Mouse (Mus musculus): Measurements from ENCODE around the gene Cd59a. TPM values are rescaled to one million over a fixed set of nuclear protein-coding genes. Genes with fewer than 3 reads are reported as not detected.

The Cd59a gene
- polyA plus RNA-seq, 1 experiment from 2014 or later, result 55.8 TPM

- no peak for ATAC-seq (replicated peaks; ENCODE audit: insufficient number of reproducible peaks, insufficient read depth, low FRiP score, low read depth)
- Histone ChIP-seq H3K9ac (no peak overlapping the region), H3K4me2 (peak overlapping the region; percentile 92), H3K36me3 (no peaks in the 10 kb centered on the region), H3K4me3 (peak overlapping the region; percentile 82; the same call in 1 of the 2 replicates), H3K9me3 (replicated peaks) (no peaks in the 10 kb centered on the region), H3K27ac (no peak overlapping the region), H3K27me3 (peaks cover 3% of the 10 kb centered on the region; the same call in 1 of the 2 replicates), H3K4me1 (replicated peaks) (peaks cover 49% of the 10 kb centered on the region)
- 51% methylated on average over 3 of the region's 3 CpGs for WGBS
Observed at GRCm38 (mm10) chr2:104123540-104123939, 27.9 kb downstream of the Cd59a start.

DNA sequence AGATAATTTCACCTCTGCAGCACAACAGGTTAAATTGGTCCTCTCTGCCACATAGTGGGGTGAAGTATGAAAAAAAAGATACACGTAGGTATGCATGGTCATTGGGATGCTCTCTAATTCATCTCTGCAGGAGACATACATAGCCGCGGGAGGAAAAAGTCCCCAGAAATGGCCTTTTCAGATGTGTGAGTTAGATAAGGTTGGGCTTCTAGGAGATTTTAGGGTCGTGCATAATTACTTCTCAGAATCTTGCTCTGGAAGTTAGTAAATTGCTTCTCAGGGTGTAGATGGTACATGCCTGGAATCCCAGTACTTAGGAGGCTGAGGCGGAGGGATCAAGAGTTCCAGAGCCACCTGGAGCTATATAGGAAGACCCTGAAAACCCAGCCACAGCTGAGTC is 28.5 kb downstream of the Cd59a start:
- WGBS, result 70% methylated on average over 5 of the region's 5 CpGs
- no peak for ATAC-seq (replicated peaks; ENCODE audit: insufficient number of reproducible peaks, insufficient read depth, low FRiP score, low read depth)
- Histone ChIP-seq H3K4me1 (replicated peaks) (peaks cover 44% of the 10 kb centered on the region), H3K9me3 (replicated peaks) (no peaks in the 10 kb centered on the region), H3K27me3 (peaks cover 3% of the 10 kb centered on the region; the same call in 1 of the 2 replicates), H3K9ac (no peak overlapping the region), H3K27ac (no peak overlapping the region), H3K36me3 (no peaks in the 10 kb centered on the region), H3K4me3 (no peak overlapping the region), H3K4me2 (no peak overlapping the region)

DNA sequence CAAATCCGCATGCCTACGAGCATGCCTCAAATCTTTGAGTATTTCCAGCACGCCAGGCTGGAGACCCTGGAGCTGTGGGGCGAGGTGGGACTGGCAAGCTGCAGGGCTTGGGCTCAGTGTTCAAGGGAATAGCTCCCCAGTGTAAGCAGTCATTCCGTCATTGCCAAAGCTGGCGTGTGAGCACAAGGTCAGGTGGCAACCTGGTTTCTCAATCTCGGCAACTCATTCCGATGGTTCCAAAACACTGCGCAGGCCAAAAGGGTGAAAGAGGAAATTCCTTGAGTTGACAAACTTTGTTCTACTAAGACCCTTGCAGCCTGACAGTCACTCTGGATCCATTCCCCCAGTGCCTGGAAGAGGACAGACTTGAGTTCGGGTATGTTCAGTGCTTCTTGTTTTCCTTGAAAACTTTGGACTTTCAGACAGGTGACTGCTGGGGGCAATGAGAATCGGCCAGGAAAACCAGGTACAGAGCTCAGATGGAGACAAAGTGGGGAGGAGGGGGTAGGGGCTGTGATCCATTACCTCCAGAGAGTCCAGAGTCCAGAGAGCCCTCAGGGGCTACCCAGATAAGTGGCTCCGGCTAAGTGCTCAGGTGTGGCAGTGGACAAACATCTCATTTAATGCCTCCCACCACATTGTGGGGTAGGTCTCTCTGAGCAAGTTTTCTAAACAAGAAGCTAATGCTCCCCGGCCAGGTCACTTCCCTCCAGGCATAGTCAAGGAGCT is 33.4 kb downstream of the Cd59a start:
- peaks cover 11% of the 10 kb centered on the region for H3K4me1 ChIP-seq (replicated peaks)
- H3K36me3 ChIP-seq, result no peaks in the 10 kb centered on the region
- H3K4me2 ChIP-seq, result no peak overlapping the region
- H3K4me3 ChIP-seq, result no peak overlapping the region
- H3K27ac ChIP-seq, result no peak overlapping the region
- WGBS, result 84% methylated on average over 13 of the region's 13 CpGs
- H3K9me3 ChIP-seq (replicated peaks), result no peaks in the 10 kb centered on the region
- ATAC-seq (replicated peaks; ENCODE audit: insufficient number of reproducible peaks, insufficient read depth, low FRiP score, low read depth), result no peak
- H3K9ac ChIP-seq, result no peak overlapping the region
- H3K27me3 ChIP-seq, result 0 out of 2 replicates have a peak, but pooled peaks cover 3% of the 10 kb centered on the region

- H3K36me3 ChIP-seq, result no peaks in the 10 kb centered on the region
- H3K9ac ChIP-seq, result no peak overlapping the region
- WGBS, result 33% methylated on average over 6 of the region's 6 CpGs
- H3K27ac ChIP-seq, result no peak overlapping the region
- no peak overlapping the region for H3K4me3 ChIP-seq
- ATAC-seq (replicated peaks; ENCODE audit: insufficient number of reproducible peaks, insufficient read depth, low FRiP score, low read depth), result no peak
- H3K4me2 ChIP-seq, result no peak overlapping the region
- no peaks in the 10 kb centered on the region for H3K9me3 ChIP-seq (replicated peaks)
- H3K4me1 ChIP-seq (replicated peaks), result peaks cover 3% of the 10 kb centered on the region; the same call in 1 of the 2 replicates
- 0 out of 2 replicates have a peak, but pooled peaks cover 3% of the 10 kb centered on the region for H3K27me3 ChIP-seq
Observed at GRCm38 (mm10) chr2:104130165-104130564, 34.6 kb downstream of the Cd59a start.

GRCm38 (mm10) chr2:104130969-104131368 is 35.4 kb downstream of the Cd59a start:
- Histone ChIP-seq H3K27me3 (no peaks in the 10 kb centered on the region), H3K27ac (no peak overlapping the region), H3K4me3 (no peak overlapping the region), H3K9ac (no peak overlapping the region), H3K36me3 (no peaks in the 10 kb centered on the region), H3K9me3 (replicated peaks) (no peaks in the 10 kb centered on the region), H3K4me2 (no peak overlapping the region), H3K4me1 (replicated peaks) (peaks cover 3% of the 10 kb centered on the region; the same call in 1 of the 2 replicates)
- ATAC-seq (replicated peaks; ENCODE audit: insufficient number of reproducible peaks, insufficient read depth, low FRiP score, low read depth), result no peak
- WGBS, result 68% methylated on average over 3 of the region's 3 CpGs

- no peaks in the 10 kb centered on the region for H3K36me3 ChIP-seq
- no peak overlapping the region for H3K27ac ChIP-seq
- H3K4me1 ChIP-seq (replicated peaks), result peaks cover 3% of the 10 kb centered on the region; the same call in 1 of the 2 replicates
- no peaks in the 10 kb centered on the region for H3K9me3 ChIP-seq (replicated peaks)
- no peak overlapping the region for H3K4me3 ChIP-seq
- H3K4me2 ChIP-seq, result no peak overlapping the region
- 64% methylated on average over 7 of the region's 7 CpGs for WGBS
- H3K9ac ChIP-seq, result no peak overlapping the region
- no peak for ATAC-seq (replicated peaks; ENCODE audit: insufficient number of reproducible peaks, insufficient read depth, low FRiP score, low read depth)
- no peaks in the 10 kb centered on the region for H3K27me3 ChIP-seq
Observed at GRCm38 (mm10) chr2:104132266-104132859, 36.8 kb downstream of the Cd59a start.

DNA sequence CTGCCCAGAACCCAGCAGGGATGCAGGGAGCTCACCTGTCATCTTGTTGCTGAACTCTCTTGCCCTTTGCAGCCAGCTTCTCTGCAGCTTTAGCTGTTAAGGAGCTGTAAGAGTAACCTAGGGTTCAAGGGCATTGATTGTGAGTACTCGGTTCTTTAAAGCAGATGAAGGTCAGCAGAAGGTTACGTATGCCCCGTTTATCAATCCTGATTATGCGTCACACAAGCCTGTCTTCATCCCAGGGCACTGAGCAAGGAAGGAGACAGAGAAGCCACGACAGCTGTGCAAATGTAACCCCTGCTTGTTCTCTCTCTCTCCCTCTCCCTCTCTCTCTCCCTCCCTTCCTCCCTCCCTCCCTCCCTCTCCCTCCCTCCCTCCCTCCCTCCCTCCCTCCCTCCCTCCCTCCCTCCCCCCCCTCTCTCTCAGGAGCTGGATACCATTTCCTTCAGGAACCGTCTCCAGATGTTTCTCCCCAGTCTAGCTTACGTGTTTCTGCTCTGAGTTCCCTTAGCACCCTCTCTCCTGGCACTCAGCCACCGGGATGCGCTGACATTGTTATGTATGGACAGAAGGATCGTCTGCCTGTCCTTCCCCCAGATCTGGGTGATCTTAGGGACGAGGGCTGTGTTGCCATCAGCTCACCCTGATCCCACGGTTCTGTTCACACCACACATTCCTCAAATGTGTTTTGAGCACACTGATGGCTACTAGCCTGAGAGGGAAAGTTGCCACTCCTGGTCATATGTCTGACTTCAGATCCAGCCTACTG is 37.6 kb downstream of the Cd59a start:
- H3K4me1 ChIP-seq (replicated peaks), result peaks cover 3% of the 10 kb centered on the region; the same call in 1 of the 2 replicates
- no peak for ATAC-seq (replicated peaks; ENCODE audit: insufficient number of reproducible peaks, insufficient read depth, low FRiP score, low read depth)
- no peak overlapping the region for H3K4me2 ChIP-seq
- 21% methylated on average over 12 of the region's 12 CpGs for WGBS
- H3K4me3 ChIP-seq, result no peak overlapping the region
- H3K27me3 ChIP-seq, result no peaks in the 10 kb centered on the region
- H3K27ac ChIP-seq, result no peak overlapping the region
- no peak overlapping the region for H3K9ac ChIP-seq
- H3K36me3 ChIP-seq, result no peaks in the 10 kb centered on the region
- H3K9me3 ChIP-seq (replicated peaks), result no peaks in the 10 kb centered on the region

DNA sequence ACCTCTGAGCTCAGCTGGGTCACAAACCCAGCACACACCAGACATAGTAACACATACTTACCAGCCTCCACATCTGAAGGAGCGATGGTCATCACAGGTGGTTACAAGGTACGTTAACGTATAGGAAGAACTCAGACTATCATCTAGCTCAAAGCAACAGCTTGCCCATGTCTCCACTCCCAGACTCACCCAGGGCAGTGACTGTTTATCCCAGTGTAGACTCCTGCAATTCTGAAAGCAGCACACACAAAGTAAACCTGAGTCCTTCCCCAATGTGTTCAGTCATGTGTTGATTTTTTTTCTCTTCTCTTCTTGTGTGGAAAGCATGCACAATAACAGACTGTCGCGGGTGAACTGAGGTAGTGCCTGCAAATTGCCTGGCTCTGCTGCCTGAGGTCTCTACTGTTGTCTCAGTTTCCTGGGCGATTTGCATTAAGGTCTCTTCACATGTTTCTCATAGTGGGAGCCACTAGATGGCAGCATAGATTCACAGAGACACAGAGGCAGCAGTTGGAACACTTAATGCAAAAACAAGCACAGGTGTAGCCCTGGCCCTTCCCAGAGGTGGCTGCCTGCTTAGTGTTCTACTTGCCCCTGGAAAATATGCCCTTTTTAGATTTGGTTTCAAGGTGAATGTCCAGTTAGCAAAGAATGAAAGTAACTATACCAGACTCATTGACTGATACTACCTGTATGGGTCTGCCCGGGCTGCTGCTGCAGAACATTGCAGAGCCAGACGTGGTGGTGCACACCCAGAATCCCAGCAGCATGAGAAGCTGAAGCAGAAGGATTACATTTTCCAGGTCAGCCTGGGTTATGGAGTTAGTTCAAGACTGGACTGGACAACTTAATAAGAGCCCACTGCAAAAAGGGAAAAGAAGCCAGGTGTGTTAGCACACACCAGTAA is 38.8 kb downstream of the Cd59a start:
- WGBS, result 46% methylated on average over 8 of the region's 8 CpGs
- H3K36me3 ChIP-seq, result no peaks in the 10 kb centered on the region

DNA sequence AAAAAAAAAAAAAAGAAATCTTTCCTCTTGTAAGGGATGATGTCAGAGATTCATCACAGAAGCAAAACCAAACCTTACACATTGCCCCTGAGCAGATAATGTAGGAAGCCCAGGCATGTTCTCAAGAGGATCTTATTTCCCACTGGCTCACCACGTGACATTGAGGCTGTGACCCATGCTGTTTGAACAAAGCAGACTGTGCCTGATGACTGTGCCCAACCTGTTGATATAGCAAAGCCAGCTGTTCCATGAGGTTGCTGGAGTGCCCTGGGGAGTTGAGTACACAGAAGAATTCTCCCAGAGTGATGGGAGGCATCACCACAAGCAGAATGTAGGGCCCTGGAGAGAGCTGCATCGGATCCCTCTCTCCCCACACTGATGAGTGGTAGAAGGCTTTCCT is 40.3 kb downstream of the Cd59a start:
- Histone ChIP-seq H3K27ac (no peak overlapping the region), H3K9ac (no peak overlapping the region), H3K27me3 (no peaks in the 10 kb centered on the region), H3K4me3 (no peak overlapping the region), H3K4me2 (no peak overlapping the region), H3K36me3 (no peaks in the 10 kb centered on the region), H3K4me1 (replicated peaks) (no peaks in the 10 kb centered on the region), H3K9me3 (replicated peaks) (no peaks in the 10 kb centered on the region)
- ATAC-seq (replicated peaks; ENCODE audit: insufficient number of reproducible peaks, insufficient read depth, low FRiP score, low read depth), result no peak
- 43% methylated on average over 2 of the region's 2 CpGs for WGBS

More for the DNA sequence above, 38.8 kb downstream of the Cd59a start:
- Histone ChIP-seq H3K4me2 (no peak overlapping the region), H3K4me1 (replicated peaks) (peaks cover 3% of the 10 kb centered on the region; the same call in 1 of the 2 replicates), H3K27ac (no peak overlapping the region), H3K4me3 (no peak overlapping the region), H3K9me3 (replicated peaks) (no peaks in the 10 kb centered on the region), H3K9ac (no peak overlapping the region), H3K27me3 (no peaks in the 10 kb centered on the region)
- no peak; the same call in 1 of the 2 replicates for ATAC-seq (replicated peaks; ENCODE audit: insufficient number of reproducible peaks, insufficient read depth, low FRiP score, low read depth)

DNA sequence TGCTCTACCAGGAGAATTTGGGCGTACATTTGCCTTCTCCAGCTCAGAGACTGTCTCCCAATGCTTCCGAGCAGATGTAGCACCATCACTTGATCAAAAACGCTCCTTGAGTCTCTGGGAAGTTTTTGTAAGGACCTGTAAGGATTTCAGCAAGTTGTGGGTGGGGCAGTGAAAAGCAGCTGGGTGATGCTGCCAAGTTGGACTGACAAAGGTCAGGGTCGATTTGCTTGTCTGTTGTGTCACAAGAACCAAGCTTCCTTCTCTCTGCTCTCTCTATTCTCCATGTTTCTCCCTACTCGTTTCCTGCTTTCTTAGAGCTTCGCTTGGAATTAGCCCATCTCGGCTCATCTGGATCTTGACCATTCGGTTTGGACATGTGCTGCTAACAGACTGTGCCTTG is 46.5 kb downstream of the Cd59a start:
- 82% methylated on average over 8 of the region's 8 CpGs for WGBS
- no peak overlapping the region for H3K4me3 ChIP-seq
- no peak overlapping the region for H3K9ac ChIP-seq
- no peak overlapping the region for H3K27ac ChIP-seq
- H3K4me2 ChIP-seq, result no peak overlapping the region
- H3K27me3 ChIP-seq, result no peaks in the 10 kb centered on the region
- no peak for ATAC-seq (replicated peaks; ENCODE audit: insufficient number of reproducible peaks, insufficient read depth, low FRiP score, low read depth)
- H3K9me3 ChIP-seq (replicated peaks), result no peaks in the 10 kb centered on the region
- H3K4me1 ChIP-seq (replicated peaks), result no peaks in the 10 kb centered on the region
- H3K36me3 ChIP-seq, result no peaks in the 10 kb centered on the region
